Mouse (Mus musculus) liver, adult 2 months (tissue): ENCODE results near the gene Adgrl2.

ENCODE experiments used
- CTCF ChIP-seq: fragments of 200-500 bp; IDR thresholded peaks from 2 replicates; pipeline ENCODE4 v1.5.1; 2011; ENCODE audit warnings: low read depth, low read length, control low read depth
- POLR2A ChIP-seq: fragments of 200-500 bp; IDR thresholded peaks from 2 replicates; pipeline ENCODE4 v1.6.1; 2011; ENCODE audit warnings: low read length, control low read depth; ENCODE audit not compliant: insufficient read depth; ENCODE audit errors: extremely low read depth

GRCm38 (mm10) chr3:148922618-148923095, 67.7 kb downstream of the Adgrl2 start:
- TF ChIP-seq CTCF = no peak
- no peak for TF ChIP-seq POLR2A
